Mouse (Mus musculus): Measurements from ENCODE around the gene Gjb1.

DNA sequence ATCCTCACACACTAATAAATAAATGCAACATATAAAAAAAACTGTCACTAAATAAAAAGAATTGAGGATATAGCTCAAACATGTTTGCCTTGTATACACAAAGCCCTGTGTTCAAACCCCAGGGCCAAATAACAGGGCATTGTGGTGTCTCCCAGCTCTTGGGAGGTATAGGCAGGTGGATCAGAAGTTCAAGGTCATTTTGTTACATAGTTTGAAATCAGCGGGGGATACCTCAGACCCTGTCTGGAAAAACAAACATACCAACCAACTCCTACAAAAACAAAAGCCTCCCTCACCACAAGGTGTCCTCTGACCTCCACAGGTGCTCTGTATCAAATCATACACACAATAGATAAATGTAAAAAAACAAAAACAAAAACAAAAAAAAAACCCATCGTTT lies 18.2 kb downstream of the Gjb1 start:
- TF ChIP-seq CTCF (IDR thresholded peaks at IDR 0.05; ENCODE audit: low read depth, low read length) (no peak), POLR2A (IDR thresholded peaks at IDR 0.05; ENCODE audit: borderline replicate concordance, low read depth, low read length) (no peak)
